Mouse (Mus musculus) layer of hippocampus, postnatal 10 days (tissue): ENCODE measurements at regions not wholly inside any gene's neighbourhood (a gene's known extent, or its start where the extent isn't known, plus 50 kb on each side); places are given as distances from the start of the nearest gene placed in this dataset.

Experiments
- DNase-seq, 2 experiments: peaks; one replicate each; pipeline ENCODE4 v3.0.0; 2021; ENCODE audit warnings: low spot score in 2 of 2

DNA sequence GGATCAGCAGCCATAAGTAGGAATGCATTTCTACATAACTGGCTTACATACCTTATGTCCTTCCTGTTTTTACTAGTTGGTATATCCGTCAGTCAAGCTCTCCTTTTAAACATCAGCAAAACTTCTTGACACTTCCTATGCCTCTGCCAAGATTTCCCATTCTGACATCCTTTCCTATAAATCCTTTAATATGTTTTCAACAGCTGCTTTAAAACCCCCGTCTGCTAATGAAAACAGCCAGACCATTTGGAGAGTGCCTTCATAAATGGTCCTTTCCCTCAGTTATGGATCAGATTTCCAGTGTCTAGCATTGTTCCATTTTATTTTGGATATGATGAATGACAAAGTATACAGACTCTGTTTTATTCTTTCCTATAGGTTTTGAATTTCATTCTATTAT, 270.7 kb upstream of the Rgmb start:
- DNase-seq, result no peak

GRCm38 (mm10) chr17:16092952-16093351, 262.1 kb upstream of the Rgmb start:
- DNase-seq, result no peak

DNA sequence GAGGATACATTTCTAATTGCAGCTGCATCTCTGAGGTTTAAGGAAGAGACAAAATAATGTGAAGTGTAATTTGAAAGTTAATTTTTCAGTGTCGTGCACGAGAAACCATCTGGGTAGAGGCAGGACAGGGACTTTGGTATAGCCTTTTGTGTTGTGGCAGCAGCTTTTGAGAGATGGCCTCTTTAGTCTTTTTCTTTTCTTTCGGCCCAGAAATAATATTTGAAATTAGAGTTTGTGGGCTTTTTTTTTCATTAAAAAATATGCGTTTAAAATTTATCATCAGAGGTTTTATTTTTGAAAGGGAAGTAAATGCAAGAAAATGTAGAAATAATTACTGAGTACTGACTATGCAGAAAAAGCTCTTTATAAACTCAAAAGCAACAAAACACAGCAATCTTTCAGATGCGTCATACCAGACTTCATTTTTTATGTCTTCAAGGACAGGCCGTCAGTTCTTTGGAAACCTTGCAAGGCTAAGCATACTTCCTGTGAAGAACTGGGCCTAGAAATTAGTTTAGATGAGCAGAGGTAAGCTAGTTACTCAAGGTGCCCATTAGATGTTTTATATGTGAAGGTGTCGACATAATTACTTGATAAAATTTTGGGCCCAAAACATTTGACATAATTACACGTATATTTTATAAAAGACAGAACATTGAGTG, 258.9 kb upstream of the Rgmb start:
- no peak for DNase-seq

- no peak for DNase-seq
Measured at GRCm38 (mm10) chr17:16088879-16089618, 258.2 kb upstream of the Rgmb start.

DNA sequence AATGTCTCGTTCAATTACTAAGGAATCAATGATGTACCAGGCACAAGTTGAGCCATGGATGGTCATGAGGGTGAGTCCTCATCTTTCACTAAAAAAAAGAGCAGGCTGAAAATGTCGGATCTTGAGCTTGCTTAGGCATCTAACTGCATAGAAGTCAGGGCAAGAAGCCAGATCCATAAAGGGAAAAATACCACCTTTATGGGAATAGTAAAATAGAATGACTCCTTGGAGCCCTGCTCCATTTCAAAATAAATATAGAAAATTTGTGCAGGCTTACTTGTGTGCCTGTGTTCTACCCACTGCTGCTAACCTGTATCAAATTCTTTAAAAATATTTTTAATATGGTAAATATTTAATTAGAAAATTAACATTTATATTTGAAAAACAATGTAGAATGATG, 256.2 kb upstream of the Rgmb start:
- DNase-seq, result no peak

DNA sequence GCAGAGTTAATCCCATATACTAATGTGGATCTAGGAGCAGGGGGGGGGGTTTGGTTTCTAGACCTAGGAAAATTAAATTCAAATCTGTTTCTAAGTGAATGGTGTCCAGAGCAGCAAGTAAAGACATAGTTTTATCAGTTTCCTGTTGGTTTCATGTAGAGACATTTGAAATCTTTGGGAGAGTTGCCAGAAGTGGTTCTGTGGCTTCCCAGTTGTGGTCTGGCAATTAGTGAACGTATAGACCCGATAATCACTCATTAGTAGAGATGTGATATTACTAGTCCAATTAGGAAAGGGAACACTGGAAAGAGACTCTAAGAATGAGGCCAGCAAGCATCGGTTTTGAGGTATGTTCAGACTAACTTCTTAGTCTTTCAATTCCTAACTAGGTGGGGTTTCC, 252.0 kb upstream of the Rgmb start:
- no peak for DNase-seq

DNA sequence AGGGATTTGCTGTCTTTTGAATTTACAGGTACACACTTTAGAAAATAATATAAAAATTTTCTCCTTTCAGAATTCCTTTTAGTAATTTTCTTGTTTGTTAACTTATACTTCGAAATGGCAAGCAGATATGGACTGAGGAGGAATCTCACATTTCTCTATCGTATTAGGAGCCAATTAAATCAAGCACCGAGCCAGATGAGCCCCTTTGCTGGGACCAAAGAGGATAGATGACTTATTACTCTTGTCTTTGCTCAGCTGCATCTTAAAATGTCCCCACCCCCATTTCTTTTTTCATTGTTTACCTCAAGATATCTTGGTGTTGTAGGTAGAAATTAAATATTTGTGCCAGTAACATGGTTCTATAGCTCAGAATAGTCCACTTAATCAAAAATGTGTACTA, 247.7 kb upstream of the Rgmb start:
- no peak for DNase-seq

GRCm38 (mm10) chr17:16069334-16069733, 238.5 kb upstream of the Rgmb start:
- no peak for DNase-seq

DNA sequence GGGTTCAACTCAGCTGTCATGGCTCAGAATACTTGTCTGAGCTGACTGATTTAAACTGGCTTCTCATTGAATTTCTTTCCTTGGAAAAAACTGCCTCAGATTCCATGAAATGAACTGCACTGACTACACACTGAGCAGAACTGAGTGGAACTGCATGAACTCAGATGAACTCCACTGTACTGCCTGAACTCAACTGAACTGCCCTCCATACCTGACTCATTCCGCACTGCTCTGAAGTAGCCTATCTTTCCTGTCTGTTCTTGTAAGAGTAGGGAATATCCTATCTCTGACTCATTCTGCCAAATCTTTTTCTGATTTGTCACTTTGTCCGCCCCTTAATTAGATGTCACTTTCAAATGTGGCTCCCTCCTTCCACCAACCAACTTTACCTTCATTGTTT, 237.0 kb upstream of the Rgmb start:
- no peak for DNase-seq

DNA sequence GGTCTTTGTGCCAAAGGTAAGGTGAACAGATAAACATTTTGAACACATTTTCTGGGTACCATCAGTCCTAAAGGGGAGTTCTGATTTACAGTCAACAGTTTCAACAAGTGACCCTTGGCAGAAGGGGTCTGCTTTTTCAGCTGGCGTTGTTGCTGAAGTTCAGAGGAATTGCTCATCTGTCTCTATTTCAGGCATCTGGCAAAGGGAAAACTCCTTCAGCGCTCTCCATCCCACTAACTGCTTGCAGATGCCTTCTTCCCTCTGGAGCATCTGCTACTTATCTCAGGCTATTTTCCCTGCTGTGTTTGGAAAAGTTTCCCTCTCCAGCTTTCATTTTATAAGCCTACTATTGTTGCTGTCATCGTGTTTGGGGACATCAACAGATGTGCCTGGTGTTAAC, 223.6 kb upstream of the Rgmb start:
- peak in 1 of 2 experiments; percentile 10 for DNase-seq

- DNase-seq, result no peak
Measured at GRCm38 (mm10) chr17:16051713-16052112, 220.9 kb upstream of the Rgmb start.

- DNase-seq, result no peak
Measured at GRCm38 (mm10) chr17:16041542-16042251, 210.9 kb upstream of the Rgmb start.

DNA sequence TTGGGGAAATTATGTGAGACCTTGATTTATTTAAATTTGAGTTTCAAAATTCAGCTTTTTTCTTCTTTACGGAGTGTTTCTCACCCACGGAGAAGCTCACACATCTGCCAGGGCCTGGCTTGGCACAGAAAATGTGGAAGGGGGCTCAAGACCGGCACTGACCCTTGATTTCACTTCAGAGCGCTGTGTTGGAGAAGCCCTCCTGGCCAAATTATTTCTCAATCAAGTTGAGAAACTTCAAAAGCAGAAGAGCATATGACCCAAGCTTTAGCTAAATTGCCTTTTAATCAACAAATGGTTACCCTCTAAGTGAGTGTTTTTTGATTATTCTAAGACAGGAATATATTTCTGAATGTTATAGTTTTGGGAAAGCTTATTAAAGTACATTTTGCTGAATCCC, 197.2 kb upstream of the Rgmb start:
- DNase-seq, result no peak

- DNase-seq, result no peak
Measured at GRCm38 (mm10) chr17:16004871-16005575, 174.2 kb upstream of the Rgmb start.

- no peak for DNase-seq
Measured at GRCm38 (mm10) chr17:16004002-16004401, 173.2 kb upstream of the Rgmb start.

GRCm38 (mm10) chr17:15998771-15999170, 167.9 kb upstream of the Rgmb start:
- no peak for DNase-seq

GRCm38 (mm10) chr17:15997289-15997688, 166.4 kb upstream of the Rgmb start:
- DNase-seq, result no peak

DNA sequence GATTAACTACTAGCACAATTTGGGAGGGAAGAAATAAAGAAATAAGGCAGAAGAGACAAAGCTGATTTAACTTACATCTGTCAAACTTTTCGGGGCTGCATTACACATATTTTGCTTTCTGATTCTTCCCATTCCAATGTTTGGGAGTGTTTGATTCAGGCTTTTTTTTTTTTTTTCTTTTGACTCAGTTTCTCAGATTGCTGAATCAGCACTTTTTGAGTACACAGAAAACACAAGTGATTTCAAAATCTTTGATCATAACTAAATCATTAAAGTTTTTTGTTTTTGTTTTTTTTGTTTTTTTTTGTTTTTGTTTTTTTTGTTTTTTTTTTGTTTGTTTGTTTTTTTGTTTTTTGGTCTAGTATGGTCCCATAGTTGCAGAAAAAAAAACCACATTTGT, 164.7 kb upstream of the Rgmb start:
- no peak for DNase-seq

- DNase-seq, result peak; percentile 19 to 36
Measured at GRCm38 (mm10) chr17:15993361-15994287, 162.8 kb upstream of the Rgmb start.

DNA sequence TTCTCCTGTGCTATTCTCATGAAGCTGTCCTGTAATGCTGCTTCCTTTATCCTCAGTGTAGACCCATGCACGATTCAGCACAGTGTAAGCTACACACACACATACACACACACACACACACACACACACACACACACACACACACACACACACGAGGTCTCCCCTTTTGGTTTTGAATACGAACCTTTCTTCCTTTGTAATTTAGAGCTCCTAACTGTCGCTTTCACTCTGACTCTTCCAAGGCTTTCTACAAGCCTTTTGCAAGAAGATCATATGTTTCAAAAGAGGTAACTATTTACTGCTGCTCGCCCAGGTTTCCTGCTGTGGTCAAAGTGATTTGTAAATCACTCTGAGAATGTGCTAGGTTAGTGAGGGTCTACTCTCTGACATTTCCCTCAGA, 161.1 kb upstream of the Rgmb start:
- DNase-seq, result no peak

DNA sequence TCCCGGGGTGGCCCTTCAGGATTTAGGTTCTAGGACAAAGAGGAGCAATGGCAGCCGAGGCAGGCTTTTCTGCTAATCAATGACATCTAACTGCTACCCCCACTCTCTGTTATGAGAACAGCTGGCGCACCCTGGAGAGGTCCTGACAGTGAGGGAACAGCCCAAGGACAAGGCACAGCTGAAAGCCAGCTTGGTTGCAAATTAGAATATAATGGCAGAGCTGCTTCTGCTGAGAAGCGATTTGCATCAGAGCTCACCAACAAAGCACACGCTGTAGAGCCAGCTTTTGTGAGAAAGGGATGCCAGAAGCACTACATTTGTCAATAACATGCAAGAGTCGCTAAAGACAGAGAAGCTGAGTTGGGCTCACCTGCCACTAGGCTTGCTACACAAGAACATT, 159.5 kb upstream of the Rgmb start:
- DNase-seq, result peak; percentile 23 to 28
